Mouse (Mus musculus): ENCODE measurements at regions not wholly inside any gene's neighbourhood (a gene's known extent, or its start where the extent isn't known, plus 50 kb on each side); places are given as distances from the start of the nearest gene placed in this dataset.

DNA sequence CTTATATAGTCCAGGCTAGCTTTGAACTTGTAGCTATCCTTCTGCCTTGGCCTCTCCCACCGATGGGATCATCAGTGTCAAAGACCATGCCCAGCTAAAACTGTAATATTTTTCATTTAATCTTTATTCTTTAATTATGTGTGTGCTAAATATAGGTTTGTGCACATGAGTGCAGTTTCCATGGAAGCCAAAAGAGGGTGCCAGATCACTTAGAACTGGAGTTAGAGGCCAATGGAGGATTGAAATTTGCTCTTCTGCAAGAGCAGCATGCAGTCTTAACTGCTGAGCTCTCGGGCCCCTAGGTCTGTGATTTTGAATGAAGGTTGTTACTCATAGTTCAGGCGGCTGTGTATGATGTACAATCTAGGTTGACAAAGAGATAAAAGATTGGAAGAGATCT is 66.6 kb upstream of the Slc22a22 start:
- DNase-seq (ENCODE audit: low spot score) = no peak

DNA sequence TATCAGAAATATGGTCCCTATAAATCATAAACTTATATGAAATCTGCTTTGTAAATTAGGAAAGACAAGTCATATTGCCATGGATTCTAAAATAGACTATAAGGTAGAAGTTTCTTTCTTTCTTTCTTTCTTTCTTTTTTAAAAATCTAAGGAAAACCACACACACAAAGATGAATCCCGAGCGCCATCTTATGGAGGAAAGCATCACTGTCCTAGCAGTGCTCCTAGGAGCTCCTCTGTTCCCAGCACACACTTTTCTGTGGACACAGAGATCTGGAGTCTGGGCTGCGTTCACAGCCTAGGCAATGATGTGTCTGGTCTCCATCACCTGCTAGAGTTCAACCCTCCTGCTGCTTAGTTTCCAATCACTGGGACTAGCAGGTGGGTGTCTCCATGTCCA is 65.2 kb upstream of the Slc22a22 start:
- peak; percentile 6 for DNase-seq (ENCODE audit: low spot score)

DNA sequence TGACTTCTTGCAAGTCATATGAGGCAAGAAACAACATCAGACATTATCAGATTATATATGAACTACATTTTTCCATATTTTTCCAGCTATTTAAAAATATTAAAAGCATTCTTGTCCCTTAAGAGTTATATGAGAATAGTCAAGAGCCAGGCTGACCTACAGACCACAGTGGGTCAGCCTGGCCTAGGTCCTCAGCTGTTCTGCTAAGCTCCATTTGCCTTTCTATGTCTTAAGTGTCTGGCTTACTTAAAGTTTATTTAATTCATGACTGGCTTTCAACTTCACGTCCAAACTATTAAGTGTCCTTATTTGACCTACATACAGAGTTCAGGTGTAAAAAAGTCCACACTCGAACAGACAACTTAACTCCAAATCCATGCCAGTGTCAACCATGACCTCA is 58.1 kb upstream of the Slc22a22 start:
- DNase-seq (ENCODE audit: low spot score) = no peak
